Mouse (Mus musculus) kidney, postnatal 0 days (tissue): ENCODE measurements around the gene Mfap3l. TPM values are rescaled to one million over a fixed set of nuclear protein-coding genes. Genes with fewer than 3 reads are reported as not detected.

Experiments
- ATAC-seq: fragments of 200-750 bp; cut with Nextera tagmentation; replicated peaks from 2 replicates; pipeline ENCODE4 v1.8.0; 2017; ENCODE audit warnings: low read depth, moderate number of reproducible peaks, moderate TSS enrichment, moderate library complexity; ENCODE audit not compliant: low FRiP score
- DNase-seq: peaks from one replicate; pipeline ENCODE4 v3.0.0-alpha.2; 2016; ENCODE audit warnings: low spot score
- H3K27ac ChIP-seq: fragments of 300-500 bp; sonication (generic); 2 replicates; pipeline ENCODE4 v1.5.1; 2014; ENCODE audit warnings: mild to moderate bottlenecking
- H3K27me3 ChIP-seq: fragments of 300-500 bp; sonication (generic); 2 replicates; pipeline ENCODE4 v1.6.1; 2014; ENCODE audit warnings: low read length, mixed read lengths; ENCODE audit not compliant: insufficient read depth
- H3K36me3 ChIP-seq: fragments of 300-500 bp; sonication (generic); 2 replicates; pipeline ENCODE4 v1.6.1; 2014; ENCODE audit warnings: low read length, mixed read lengths; ENCODE audit not compliant: insufficient read depth
- H3K4me1 ChIP-seq: fragments of 300-500 bp; sonication (generic); replicated peaks from 2 replicates; pipeline ENCODE4 v1.6.1; 2014; ENCODE audit warnings: antibody characterized with exemption, low read length, mixed read lengths; ENCODE audit not compliant: insufficient read depth
- H3K4me2 ChIP-seq: fragments of 300-500 bp; sonication (generic); 2 replicates; pipeline ENCODE4 v1.6.1; 2014; ENCODE audit warnings: mild to moderate bottlenecking, low read length, moderate library complexity, mixed read lengths
- H3K4me3 ChIP-seq: fragments of 300-500 bp; sonication (generic); replicated peaks from 2 replicates; pipeline ENCODE4 v1.5.1; 2014; ENCODE audit warnings: low read depth, low read length
- H3K9ac ChIP-seq: fragments of 300-500 bp; sonication (generic); 2 replicates; pipeline ENCODE4 v1.6.1; 2014; ENCODE audit warnings: low read depth, low read length
- H3K9me3 ChIP-seq: fragments of 300-500 bp; sonication (generic); replicated peaks from 2 replicates; pipeline ENCODE4 v1.6.1; 2016; ENCODE audit warnings: low read length, inconsistent platforms, mixed read lengths
- CTCF ChIP-seq: IDR thresholded peaks from 2 replicates; pipeline ENCODE4 v1.5.1; 2016; ENCODE audit warnings: antibody characterized with exemption, low read depth, mild to moderate bottlenecking, moderate library complexity
- WGBS: fragments of 180-500 bp; shearing (Covaris S2); extraction: QIAGEN DNeasy Blood & Tissue Kit; methylation state at CpG from one replicate; pipeline ENCODE4 v1.1.7; 2014; 5-methylcytosine and 5-hydroxymethylcytosine counted together
- polyA plus RNA-seq: library from polyadenylated mRNA; unstranded; fragments of >200 nt; fragmentation: Nextera tagmentation; extraction: Ambion mirVana; gene quantifications from 2 replicates; pipeline ENCODE4 v1.2.1, GENCODE M21; 2015

The Mfap3l gene
- polyA plus RNA-seq, 1 experiment from 2014 or later: 4.4 TPM

DNA sequence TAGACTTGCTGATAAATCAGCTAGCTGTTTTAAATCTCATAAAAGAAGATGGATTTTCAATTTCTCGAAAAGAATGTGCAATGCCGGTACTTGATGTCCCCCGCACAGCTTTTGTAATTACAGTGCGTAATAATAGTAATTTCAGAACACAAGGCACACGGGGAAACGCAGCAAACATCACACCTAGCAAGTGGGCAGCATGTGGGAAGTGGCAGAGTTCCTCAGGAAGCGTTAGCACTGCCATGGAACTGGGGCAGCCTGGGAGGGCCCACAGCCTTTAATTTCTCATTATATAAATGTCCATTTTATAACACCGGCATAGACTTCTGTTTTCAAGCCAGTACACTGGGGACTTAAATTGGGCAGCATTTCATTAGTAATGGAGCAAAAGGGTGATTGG lies 27.1 kb downstream of the Mfap3l start:
- Histone ChIP-seq H3K36me3 (no peaks in the 10 kb centered on the region), H3K9ac (no peak overlapping the region), H3K27ac (no peak overlapping the region), H3K27me3 (no peaks in the 10 kb centered on the region), H3K4me2 (no peak overlapping the region), H3K9me3 (no peaks in the 10 kb centered on the region), H3K4me1 (no peaks in the 10 kb centered on the region), H3K4me3 (no peak overlapping the region)
- DNase-seq: no peak
- no peak for TF ChIP-seq CTCF
- ATAC-seq: no peak
- WGBS: 88% methylated on average over 8 of the region's 8 CpGs

DNA sequence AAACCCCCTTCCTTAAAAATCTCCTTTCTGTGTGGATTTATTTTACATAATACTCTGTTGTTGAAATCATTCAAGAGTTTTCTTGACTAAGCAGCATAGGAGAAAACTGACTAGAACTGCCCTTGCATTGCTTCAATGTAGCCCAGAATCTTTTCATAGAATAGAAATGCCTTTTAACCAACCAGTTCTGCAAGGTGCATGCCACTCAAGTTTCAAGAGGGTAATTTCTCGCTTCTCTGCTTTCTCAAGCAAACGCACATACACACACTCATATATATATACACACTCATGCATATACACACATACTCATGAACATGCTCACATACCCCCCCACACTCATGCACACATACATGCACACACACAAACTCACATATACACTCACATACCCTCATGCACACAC lies 28.6 kb downstream of the Mfap3l start:
- WGBS: 63% methylated on average over 2 of the region's 2 CpGs
- no peak for ATAC-seq

DNA sequence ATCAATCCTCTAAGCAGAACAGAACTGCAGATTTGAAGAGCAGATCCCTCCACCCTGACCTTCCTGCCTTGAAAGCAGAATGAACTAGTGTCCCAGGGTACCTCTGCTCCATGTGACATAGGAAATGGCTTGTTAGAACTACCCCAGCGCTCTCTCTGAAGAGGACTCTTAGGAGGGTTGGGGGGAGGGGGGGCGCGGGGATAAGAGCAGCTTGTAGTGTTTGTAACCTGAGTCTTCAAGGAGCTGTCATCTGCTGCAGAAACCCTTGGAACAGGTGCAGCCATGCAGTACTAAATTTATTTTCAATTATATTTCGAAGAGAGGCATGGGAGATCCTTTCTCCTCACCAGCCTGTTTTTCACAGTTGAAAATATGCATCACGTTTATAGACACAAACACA lies 30.9 kb downstream of the Mfap3l start:
- Histone ChIP-seq H3K4me1 (no peaks in the 10 kb centered on the region), H3K27ac (no peak overlapping the region), H3K27me3 (no peaks in the 10 kb centered on the region), H3K9ac (no peak overlapping the region), H3K36me3 (no peaks in the 10 kb centered on the region), H3K4me2 (no peak overlapping the region), H3K9me3 (no peaks in the 10 kb centered on the region), H3K4me3 (no peak overlapping the region)
- WGBS: 34% methylated on average over 5 of the region's 5 CpGs
- peak; percentile 26 for DNase-seq
- TF ChIP-seq CTCF: no peak
- ATAC-seq: peak; percentile 49; the same call in 1 of the 2 replicates

More for the DNA sequence above, 28.6 kb downstream of the Mfap3l start:
- DNase-seq: no peak
- H3K4me2 ChIP-seq: no peak overlapping the region
- H3K4me3 ChIP-seq: no peak overlapping the region
- H3K4me1 ChIP-seq: no peaks in the 10 kb centered on the region
- no peak overlapping the region for H3K27ac ChIP-seq
- H3K36me3 ChIP-seq: no peaks in the 10 kb centered on the region
- H3K9me3 ChIP-seq: no peaks in the 10 kb centered on the region
- TF ChIP-seq CTCF: no peak
- H3K9ac ChIP-seq: no peak overlapping the region
- H3K27me3 ChIP-seq: no peaks in the 10 kb centered on the region

DNA sequence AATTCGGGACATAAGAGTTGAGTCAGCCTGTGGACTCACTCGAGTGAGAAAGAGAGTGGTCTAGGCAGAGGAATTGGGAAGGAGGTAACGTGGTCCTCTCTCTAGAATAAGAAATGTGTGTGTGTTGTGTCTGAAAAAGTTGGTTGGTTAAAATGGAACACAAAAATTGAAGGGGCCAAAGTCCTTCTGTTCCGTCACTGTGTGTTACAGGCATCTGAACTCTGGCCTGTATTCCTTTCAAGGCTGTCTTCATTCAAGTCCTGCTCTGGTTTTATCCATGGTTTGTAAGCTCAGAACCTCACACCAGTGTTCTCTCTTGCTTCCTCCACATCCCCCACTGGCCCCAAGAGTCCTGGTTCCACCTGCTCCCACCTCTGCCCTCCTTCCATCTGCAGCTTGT lies 33.2 kb downstream of the Mfap3l start:
- no peak overlapping the region for H3K27ac ChIP-seq
- H3K27me3 ChIP-seq: no peaks in the 10 kb centered on the region
- no peak for TF ChIP-seq CTCF
- no peaks in the 10 kb centered on the region for H3K4me1 ChIP-seq
- 56% methylated on average over 4 of the region's 4 CpGs for WGBS
- H3K9ac ChIP-seq: no peak overlapping the region
- H3K36me3 ChIP-seq: no peaks in the 10 kb centered on the region
- H3K4me3 ChIP-seq: no peak overlapping the region
- H3K9me3 ChIP-seq: no peaks in the 10 kb centered on the region
- no peak overlapping the region for H3K4me2 ChIP-seq
- DNase-seq (no peak), ATAC-seq (no peak)

DNA sequence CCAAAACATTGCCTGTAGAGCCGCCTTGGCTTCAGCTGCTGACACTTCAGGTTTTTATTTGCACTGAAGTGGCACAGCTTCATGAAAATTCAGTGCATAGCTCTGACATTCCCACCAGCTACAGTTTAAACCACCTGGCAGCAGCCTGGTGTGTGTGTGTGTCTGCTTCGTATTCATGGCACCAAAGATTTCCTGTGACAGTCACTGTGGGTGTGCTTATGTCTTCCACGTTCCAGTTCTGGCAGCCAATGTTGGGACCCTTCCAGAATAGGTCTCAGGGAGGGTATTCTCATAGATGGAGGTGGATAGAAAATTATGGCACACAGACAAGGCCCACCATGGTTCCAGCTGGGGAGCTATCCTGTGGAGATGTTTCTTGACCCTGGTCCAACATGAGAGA lies 34.2 kb downstream of the Mfap3l start:
- no peak for TF ChIP-seq CTCF
- DNase-seq: no peak
- H3K9me3 ChIP-seq: no peaks in the 10 kb centered on the region
- H3K4me1 ChIP-seq: no peaks in the 10 kb centered on the region
- H3K9ac ChIP-seq: no peak overlapping the region
- H3K4me3 ChIP-seq: no peak overlapping the region
- no peaks in the 10 kb centered on the region for H3K36me3 ChIP-seq
- ATAC-seq: no peak
- no peak overlapping the region for H3K4me2 ChIP-seq
- no peak overlapping the region for H3K27ac ChIP-seq
- 67% methylated on average over 3 of the region's 3 CpGs for WGBS
- H3K27me3 ChIP-seq: no peaks in the 10 kb centered on the region

DNA sequence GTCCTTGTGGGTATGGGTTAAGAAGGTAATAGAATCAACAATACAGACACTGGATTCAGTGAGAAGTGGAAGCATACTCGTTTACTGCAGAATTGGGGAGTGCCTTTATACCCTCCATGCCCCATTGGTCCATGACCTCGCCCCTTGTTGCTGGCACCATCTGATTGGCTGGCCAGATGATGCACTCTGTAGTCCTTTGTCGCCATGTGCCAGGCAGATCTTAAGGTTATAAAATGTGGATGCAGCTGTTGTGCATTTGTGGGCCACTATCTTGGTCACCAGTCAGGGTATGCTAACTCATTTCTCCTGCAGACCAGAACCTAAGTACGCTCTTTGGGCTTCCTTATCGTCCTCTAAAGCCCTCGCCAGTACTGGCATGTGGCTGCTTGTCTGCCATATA lies 46.0 kb downstream of the Mfap3l start:
- no peak for ATAC-seq
- Histone ChIP-seq H3K9me3 (no peaks in the 10 kb centered on the region), H3K36me3 (no peaks in the 10 kb centered on the region), H3K27me3 (no peaks in the 10 kb centered on the region), H3K4me3 (no peak overlapping the region), H3K4me2 (no peak overlapping the region), H3K4me1 (no peaks in the 10 kb centered on the region), H3K27ac (no peak overlapping the region), H3K9ac (no peak overlapping the region)
- no peak for DNase-seq
- no peak for TF ChIP-seq CTCF
- 81% methylated on average over 6 of the region's 6 CpGs for WGBS

DNA sequence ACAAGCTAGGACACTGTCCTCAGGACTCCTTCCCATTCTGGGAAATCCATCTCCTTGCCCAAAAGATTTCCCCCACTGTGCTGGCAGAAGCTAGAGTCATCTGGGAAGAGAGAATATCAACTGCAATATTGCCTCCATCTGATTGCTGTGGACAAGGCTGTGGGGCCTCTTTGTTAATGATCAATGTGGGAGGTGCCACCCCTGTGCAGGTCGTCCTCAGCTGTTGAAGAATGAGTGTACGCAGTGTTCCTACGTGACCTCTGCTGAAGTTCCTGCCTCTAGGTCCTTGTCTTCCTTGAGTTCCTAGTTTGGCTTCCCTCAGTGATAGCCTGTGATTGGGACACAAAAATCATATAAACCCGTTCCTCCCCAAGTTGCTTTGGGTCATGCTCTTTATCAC lies 49.2 kb downstream of the Mfap3l start:
- 71% methylated on average over 4 of the region's 4 CpGs for WGBS
- ATAC-seq (no peak), DNase-seq (no peak)

More for the DNA sequence above, 49.2 kb downstream of the Mfap3l start:
- H3K27me3 ChIP-seq: no peaks in the 10 kb centered on the region
- H3K4me2 ChIP-seq: no peak overlapping the region
- TF ChIP-seq CTCF: no peak
- H3K27ac ChIP-seq: no peak overlapping the region
- no peak overlapping the region for H3K4me3 ChIP-seq
- H3K36me3 ChIP-seq: no peaks in the 10 kb centered on the region
- no peaks in the 10 kb centered on the region for H3K4me1 ChIP-seq
- no peaks in the 10 kb centered on the region for H3K9me3 ChIP-seq
- no peak overlapping the region for H3K9ac ChIP-seq
